Mouse (Mus musculus) adrenal gland, adult 18-20 months (tissue): ENCODE measurements around the gene Cgref1. TPM values are rescaled to one million over a fixed set of nuclear protein-coding genes. Genes with fewer than 3 reads are reported as not detected.

ENCODE experiments used
- DNase-seq, 2 experiments: peaks; one replicate each; pipeline ENCODE4 v3.0.0; 2021 to 2022; ENCODE audit warnings: low spot score in 2 of 2
- long read RNA-seq, 2 experiments: library from polyadenylated mRNA; stranded (forward); transcript quantifications; one replicate each; pipeline ENCODE4 v2.0.0; 2021
- total RNA-seq, 2 experiments: library from RNA; stranded (reverse); gene quantifications; 1 replicate in 1 of 2; 2 replicates in 1 of 2; pipeline ENCODE4 v1.2.3; 2021

The Cgref1 gene
- total RNA-seq, result 1 to 10 TPM; 1.0 to 1.9 TPM
- long read RNA-seq, experiment 1, partial matches to known transcripts, result 0 of 1 reads
- long read RNA-seq, experiment 1, other reads (novel, unspliced or antisense), result 0 of 1 reads
- long read RNA-seq, experiment 2, partial matches to known transcripts, result 0 of 2 reads
- long read RNA-seq, experiment 2, other reads (novel, unspliced or antisense), result 0 of 2 reads

DNA sequence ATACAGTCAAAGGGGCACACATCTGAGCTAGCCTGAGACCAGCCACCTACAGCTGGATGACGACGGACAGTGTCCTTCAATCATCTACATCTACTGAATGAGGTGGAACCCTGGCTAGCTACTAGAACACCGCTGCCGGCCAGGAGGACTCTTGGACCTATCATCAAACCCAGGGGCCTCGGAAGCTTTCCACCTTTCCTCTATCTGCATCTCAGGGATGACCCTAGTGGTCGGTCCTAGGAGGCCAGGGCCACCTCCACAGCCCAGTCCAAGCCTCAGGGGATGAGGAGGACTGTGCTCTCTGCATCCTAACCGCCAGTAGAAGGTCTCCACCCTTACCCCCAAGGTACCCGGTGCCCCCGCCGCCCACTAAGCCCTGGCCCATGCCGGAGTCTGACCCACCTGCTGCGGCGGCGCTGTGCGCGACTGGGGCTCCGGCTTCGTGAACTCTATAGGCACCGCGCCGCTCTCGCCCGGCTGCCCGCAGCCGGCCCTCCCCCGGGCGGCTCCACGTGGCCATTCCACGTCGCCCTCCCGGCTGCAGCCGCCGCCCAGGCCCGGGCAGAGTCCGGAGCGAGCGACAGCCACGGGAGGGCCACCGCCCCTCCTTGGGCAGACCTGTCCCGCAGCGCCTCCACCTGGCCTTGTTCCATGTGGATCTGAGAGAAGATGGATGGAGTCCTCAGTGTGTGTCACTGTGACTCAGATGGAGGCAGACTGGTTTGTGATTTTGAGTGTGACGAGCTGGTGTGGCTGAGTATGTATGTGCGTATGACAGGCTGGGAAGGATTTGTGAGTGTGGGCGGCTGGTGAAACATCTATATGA, at the start of gene Cgref1:
Cgref1 (minus strand) TSS at position 636 of the 826 bp plus-strand sequence.
- DNase-seq, result peak; percentile 61 to 65

- DNase-seq, result no peak
Observed at GRCm38 (mm10) chr5:30994074-30994473, 48.7 kb upstream of the Cgref1 start.

DNA sequence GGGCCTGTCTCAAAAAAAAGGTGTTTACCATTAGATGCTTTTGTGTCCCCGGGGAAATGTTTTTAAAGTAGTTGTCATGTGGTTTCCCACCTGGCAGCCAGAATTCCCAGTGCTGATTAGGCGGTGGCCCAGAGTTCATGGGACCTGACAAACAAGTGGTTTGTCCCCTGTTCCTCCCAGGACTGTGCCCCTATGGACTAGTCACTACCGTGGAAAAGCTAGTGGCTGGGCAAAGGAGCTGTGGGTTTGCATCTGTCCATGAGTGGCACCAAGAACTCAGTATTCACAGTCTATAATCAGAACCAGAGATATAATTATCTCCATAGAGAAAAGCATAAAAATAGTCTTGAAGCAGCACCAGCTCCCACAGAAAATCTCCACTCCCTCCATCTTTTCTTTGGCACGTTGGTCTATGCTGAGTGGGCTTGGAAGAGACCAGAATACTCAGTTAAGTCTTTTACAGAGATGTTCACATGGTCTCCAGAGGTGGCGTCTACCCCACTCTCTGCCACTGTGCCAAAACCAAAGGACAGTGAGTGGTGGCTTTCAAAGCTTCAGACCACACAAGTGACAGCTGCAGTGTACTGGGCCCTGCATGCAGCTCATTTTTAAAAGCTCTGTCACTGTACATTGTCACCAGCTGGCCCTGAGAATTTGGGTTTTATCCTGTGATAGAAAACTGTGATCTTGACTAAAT, 47.7 kb upstream of the Cgref1 start:
- DNase-seq, result no peak

- DNase-seq, result no peak
Observed at GRCm38 (mm10) chr5:30982357-30982756, 37.0 kb upstream of the Cgref1 start.

GRCm38 (mm10) chr5:30974870-30975656, 29.7 kb upstream of the Cgref1 start:
- DNase-seq, result peak in 1 of 2 experiments; percentile 45

- no peak for DNase-seq
Observed at GRCm38 (mm10) chr5:30969440-30969839, 24.0 kb upstream of the Cgref1 start.

- no peak for DNase-seq
Observed at GRCm38 (mm10) chr5:30968416-30968815, 23.0 kb upstream of the Cgref1 start, which contains the start of gene Tcf23. TSS of gene Tcf23 (plus strand) at chr5:30968662.

DNA sequence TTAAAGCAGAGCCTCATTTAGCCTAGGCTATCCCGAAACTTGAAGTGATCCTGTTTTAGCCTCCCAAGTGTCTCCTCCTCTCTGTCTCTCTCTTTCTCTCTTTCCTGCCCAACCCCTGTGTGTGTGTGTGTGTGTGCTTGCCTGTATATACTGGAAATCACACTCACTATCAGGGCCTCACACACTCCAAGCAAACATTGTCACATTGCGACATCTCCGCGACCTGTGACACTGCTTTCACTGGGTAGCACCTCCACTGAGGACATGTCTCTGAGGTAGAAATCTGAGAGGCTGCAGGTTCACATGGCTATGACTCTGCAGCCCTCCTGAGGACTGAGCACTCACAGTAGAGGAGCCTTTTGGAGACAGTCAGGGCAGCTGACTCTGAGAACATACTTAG, 20.8 kb upstream of the Cgref1 start:
- DNase-seq, result no peak

DNA sequence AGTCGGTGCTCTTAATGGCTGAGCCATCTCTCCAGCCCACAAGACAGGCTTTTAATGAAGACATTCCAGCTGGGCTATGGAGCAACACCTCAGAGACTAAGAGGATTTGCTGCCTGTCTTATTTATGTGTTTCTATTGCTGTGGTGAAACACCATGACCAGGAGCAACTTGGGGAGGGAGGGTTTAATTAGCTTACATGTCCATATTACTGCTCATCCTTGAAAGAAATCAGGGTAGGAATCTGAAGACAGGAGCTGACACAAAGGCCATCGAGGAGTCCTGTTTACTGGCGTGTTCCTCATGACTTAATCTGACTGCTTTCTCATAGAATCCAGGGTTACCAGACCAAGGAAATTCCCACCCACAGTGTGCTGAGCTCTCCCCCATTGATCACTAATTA, 18.5 kb upstream of the Cgref1 start:
- no peak for DNase-seq

DNA sequence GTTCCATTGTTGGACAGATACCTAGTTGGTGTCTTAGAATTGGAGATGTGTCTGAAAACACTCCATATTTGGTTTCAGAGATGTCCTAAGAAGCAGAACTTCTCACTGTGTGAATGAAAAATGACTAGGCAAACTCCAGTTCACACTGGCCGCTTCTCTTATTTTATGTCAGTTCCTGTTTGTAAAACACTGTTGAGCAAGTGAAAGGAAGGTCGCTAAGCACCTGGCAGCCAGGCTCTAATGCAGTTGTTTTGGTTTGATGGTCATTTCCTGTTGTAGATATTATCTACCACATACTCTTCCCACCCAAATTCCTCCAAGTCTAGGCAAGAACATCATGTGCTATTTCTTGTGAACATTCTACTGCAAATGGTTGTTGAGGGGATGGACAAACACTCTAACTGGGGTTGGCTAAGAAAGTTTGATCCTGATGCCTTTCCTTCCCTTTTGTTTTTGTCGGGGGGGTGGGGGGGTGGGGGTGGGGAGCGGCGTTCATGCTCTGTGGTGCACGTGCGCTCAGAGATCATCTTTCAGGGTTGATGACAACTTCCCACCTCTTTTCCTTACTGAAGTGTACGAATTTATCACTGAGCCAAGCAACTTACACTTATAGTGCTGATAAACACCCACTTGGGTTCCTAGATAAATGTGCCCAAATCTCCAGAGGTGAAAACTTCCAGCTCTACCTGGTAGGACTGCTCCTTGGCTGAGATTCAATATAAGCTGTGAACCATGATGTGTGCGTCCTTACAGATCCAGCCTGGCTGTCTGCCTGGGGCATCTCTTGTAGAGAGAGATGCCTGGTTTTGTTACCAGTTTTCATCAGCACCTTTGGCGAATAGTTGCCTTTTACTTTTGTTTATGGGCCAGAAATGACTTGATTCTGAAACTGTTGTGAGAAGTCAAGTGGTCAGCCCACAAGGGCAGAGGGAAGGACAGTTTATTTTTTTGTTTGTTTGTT, 16.4 kb upstream of the Cgref1 start:
- no peak for DNase-seq

- DNase-seq, result no peak
Observed at GRCm38 (mm10) chr5:30960814-30961213, 15.4 kb upstream of the Cgref1 start.

- DNase-seq, result peak; percentile 99
Observed at GRCm38 (mm10) chr5:30959966-30960501, 14.6 kb upstream of the Cgref1 start, which contains the start of gene Preb. TSS of gene Preb (minus strand) at chr5:30960361.

DNA sequence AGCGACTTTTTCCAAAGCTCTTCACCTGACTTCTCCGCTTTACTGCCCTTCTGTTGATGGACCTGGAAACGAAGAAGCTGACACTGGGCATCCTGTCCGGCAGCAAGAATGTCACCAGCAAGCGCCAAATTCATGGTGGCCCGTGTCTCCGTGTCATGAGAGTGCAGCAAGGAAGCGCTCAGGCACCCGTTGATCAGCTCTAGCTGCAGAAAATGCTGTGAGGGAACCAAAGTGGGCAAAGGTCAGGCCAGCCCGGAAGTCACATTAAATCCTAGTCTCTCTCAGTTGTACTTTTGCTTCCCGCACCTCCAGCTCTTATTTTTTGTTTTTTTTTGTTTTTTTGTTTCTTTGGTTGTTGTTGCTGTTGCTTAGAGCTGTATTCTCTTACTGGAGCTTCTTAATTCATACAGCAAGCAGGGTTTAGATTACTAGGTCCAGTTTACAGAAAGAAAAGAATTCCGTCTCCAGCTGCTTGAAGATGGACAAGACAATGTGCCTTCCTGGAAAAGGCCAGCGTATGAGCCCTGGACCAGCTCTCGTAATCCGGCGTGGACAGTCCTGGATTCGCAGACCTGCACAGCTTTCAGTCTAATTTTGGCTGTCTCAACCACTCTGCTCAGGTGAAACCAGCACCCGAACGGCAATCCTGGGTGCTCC, 13.9 kb upstream of the Cgref1 start:
- DNase-seq, result no peak

- no peak for DNase-seq
Observed at GRCm38 (mm10) chr5:30957891-30958290, 12.5 kb upstream of the Cgref1 start.

DNA sequence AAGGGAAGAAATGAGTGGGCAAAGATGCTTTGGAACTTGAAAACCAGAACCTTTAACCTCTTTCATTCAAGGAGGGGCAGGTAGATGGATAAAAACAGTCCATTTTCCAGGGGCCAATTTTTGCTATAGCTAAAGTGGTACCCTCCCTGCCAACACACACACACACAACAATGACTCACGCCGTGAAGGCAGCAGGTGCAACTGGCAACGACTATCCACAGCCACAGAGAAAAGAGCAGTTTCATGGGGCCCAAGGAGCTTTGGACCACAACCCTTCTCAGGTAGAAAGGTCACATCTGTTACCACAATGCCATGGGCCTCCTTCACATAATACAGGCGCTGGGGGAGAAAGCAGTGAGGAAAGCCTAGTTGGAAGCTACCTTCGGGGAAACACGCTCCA, 10.4 kb upstream of the Cgref1 start:
- no peak for DNase-seq

DNA sequence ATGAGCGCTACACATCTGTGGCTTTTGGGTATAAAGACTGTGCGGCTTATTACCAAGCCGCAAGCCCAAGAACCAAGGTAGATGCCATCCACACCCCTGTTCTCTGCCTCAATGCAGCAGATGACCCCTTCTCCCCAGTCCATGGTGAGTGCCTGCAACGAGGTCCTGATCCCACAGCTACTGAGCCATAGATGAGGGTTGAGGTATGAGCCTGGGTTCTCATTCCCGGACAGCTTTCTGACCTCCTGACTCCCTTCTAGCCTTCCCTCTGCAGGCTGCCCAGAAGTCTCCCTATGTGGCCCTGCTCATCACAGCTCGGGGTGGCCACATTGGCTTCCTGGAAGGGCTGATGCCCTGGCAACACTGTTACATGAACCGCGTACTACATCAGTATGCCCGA, 9.2 kb upstream of the Cgref1 start:
- DNase-seq, result no peak

DNA sequence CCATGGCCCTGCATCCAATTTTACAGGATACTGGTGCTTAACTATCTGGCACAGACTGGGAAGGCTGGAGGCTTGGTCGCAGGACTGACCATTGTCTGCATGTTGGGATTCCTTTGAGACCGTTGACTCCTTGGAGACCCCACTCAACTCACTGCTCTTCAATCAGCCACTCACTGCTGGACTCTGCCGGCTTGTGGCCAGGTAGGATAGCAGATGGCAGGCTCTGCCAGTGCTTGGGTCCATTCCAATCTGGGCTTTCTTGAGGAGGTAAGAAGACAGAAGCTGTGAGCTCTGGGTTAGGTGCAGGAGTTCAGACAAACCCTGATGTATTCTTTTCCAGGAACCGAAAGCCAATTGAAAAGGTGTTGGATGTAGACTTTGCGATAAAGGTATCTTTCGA, 8.7 kb upstream of the Cgref1 start:
- no peak for DNase-seq

DNA sequence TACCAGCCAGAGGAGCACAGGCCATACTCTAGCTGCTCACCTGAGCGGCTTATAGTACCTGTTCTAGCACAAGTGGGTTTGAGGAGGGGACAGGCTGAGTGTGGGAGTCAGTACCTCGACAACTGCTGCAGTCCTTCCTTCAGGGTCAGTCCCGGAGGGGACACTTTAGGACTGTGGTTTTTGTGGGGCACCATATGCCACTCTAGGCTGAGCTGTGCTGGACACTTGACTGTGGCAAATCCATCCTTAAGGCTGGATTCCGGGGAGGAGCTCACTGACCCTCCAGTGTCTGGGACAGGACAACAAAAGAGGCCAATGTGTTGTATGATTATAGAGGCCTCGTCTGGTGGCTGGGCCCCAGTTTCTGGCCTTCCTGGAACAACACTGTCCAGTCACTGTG, 7.2 kb upstream of the Cgref1 start:
- DNase-seq, result no peak

GRCm38 (mm10) chr5:30951706-30952105, 6.3 kb upstream of the Cgref1 start:
- no peak for DNase-seq
